Mouse (Mus musculus) kidney, embryonic 16.5 days (tissue): ENCODE results near the gene Cryz. TPM values are rescaled to one million over a fixed set of nuclear protein-coding genes. Genes with fewer than 3 reads are reported as not detected.
A peak's percentile ranks its signal among the peaks of the same experiment; 100 is the strongest.
"Not testable (repeated sequence)": the region's sequence is repeated elsewhere in the genome, so short reads cannot be mapped to it uniquely, and the experiment has no call there.

ENCODE experiments used
- ATAC-seq: fragments of 200-750 bp; cut with Nextera tagmentation; 2 replicates; pipeline ENCODE4 v1.8.0; 2017; ENCODE audit warnings: moderate TSS enrichment; ENCODE audit not compliant: low FRiP score, low TSS enrichment
- H3K27ac ChIP-seq: fragments of 300-500 bp; sonication (generic); 2 replicates; pipeline ENCODE4 v1.5.1; 2014; ENCODE audit warnings: low read length
- H3K27me3 ChIP-seq: fragments of 300-500 bp; sonication (generic); 2 replicates; pipeline ENCODE4 v1.6.1; 2014; ENCODE audit warnings: low read length, control low read depth, mixed read lengths; ENCODE audit not compliant: insufficient read depth
- H3K36me3 ChIP-seq: fragments of 300-500 bp; sonication (generic); 2 replicates; pipeline ENCODE4 v1.6.1; 2014; ENCODE audit warnings: low read length, control low read depth, mixed read lengths; ENCODE audit not compliant: insufficient read depth
- H3K4me1 ChIP-seq: fragments of 300-500 bp; sonication (generic); 2 replicates; pipeline ENCODE4 v1.6.1; 2014; ENCODE audit warnings: low read length, control low read depth, mixed read lengths; ENCODE audit not compliant: insufficient read depth
- H3K4me2 ChIP-seq: fragments of 300-500 bp; sonication (generic); replicated peaks from 2 replicates; pipeline ENCODE4 v1.6.1; 2014; ENCODE audit warnings: low read depth, low read length
- H3K4me3 ChIP-seq: fragments of 300-500 bp; sonication (generic); 2 replicates; pipeline ENCODE4 v1.5.1; 2014; ENCODE audit warnings: mild to moderate bottlenecking, low read length
- H3K9ac ChIP-seq: fragments of 300-500 bp; sonication (generic); replicated peaks from 2 replicates; pipeline ENCODE4 v1.6.1; 2014; ENCODE audit warnings: low read length
- H3K9me3 ChIP-seq: fragments of 300-500 bp; sonication (generic); 2 replicates; pipeline ENCODE4 v1.6.1; 2016; ENCODE audit warnings: low read length, control low read depth
- WGBS: fragments of 180-500 bp; shearing (Covaris S2); extraction: QIAGEN DNeasy Blood & Tissue Kit; methylation state at CpG from one replicate; pipeline ENCODE4 v1.1.7; 2014; 5-methylcytosine and 5-hydroxymethylcytosine counted together
- polyA plus RNA-seq: library from polyadenylated mRNA; unstranded; fragments of >200 nt; fragmentation: Nextera tagmentation; extraction: Ambion mirVana; gene quantifications from 2 replicates; pipeline ENCODE4 v1.2.1, GENCODE M21; 2015

The Cryz gene
- polyA plus RNA-seq, 1 experiment from 2014 or later = 50.2 TPM

- no peak for ATAC-seq
- H3K9ac ChIP-seq = no peak overlapping the region
- peaks cover 3% of the 10 kb centered on the region; the same call in 1 of the 2 replicates for H3K4me1 ChIP-seq
- no peak overlapping the region for H3K4me2 ChIP-seq
- no peaks in the 10 kb centered on the region for H3K27me3 ChIP-seq
- no peaks in the 10 kb centered on the region for H3K9me3 ChIP-seq
- H3K4me3 ChIP-seq = no peak overlapping the region
- no peak overlapping the region for H3K27ac ChIP-seq
- H3K36me3 ChIP-seq = peaks cover 8% of the 10 kb centered on the region
Observed at GRCm38 (mm10) chr3:154602141-154602540, 5.6 kb downstream of the Cryz start.

GRCm38 (mm10) chr3:154604871-154605270 lies 8.4 kb downstream of the Cryz start:
- Histone ChIP-seq H3K9me3 (no peaks in the 10 kb centered on the region), H3K4me2 (no peak overlapping the region), H3K9ac (no peak overlapping the region), H3K27ac (0 out of 2 replicates have a peak overlapping the region, but pooled peaks have one; percentile 23), H3K36me3 (peaks cover 13% of the 10 kb centered on the region), H3K27me3 (no peaks in the 10 kb centered on the region), H3K4me1 (no peaks in the 10 kb centered on the region), H3K4me3 (no peak overlapping the region)
- no peak for ATAC-seq
- 69% methylated on average over 5 of the region's 5 CpGs for WGBS

GRCm38 (mm10) chr3:154607896-154608295 lies 11.4 kb downstream of the Cryz start:
- ATAC-seq = no peak
- no peak overlapping the region for H3K9ac ChIP-seq
- no peaks in the 10 kb centered on the region for H3K27me3 ChIP-seq
- no peak overlapping the region for H3K4me2 ChIP-seq
- peaks cover 23% of the 10 kb centered on the region for H3K36me3 ChIP-seq
- H3K9me3 ChIP-seq = no peaks in the 10 kb centered on the region
- WGBS = 74% methylated on average over 1 of the region's 1 CpGs
- no peak overlapping the region for H3K4me3 ChIP-seq
- no peak overlapping the region for H3K27ac ChIP-seq
- H3K4me1 ChIP-seq = no peaks in the 10 kb centered on the region

- Histone ChIP-seq H3K4me3 (no peak overlapping the region), H3K27ac (no peak overlapping the region), H3K36me3 (peaks cover 26% of the 10 kb centered on the region), H3K27me3 (no peaks in the 10 kb centered on the region), H3K9ac (no peak overlapping the region), H3K4me2 (no peak overlapping the region), H3K4me1 (no peaks in the 10 kb centered on the region), H3K9me3 (no peaks in the 10 kb centered on the region)
- WGBS = 90% methylated on average over 3 of the region's 3 CpGs
- no peak for ATAC-seq
Observed at GRCm38 (mm10) chr3:154611888-154612287, 15.4 kb downstream of the Cryz start.

- H3K4me3 ChIP-seq = no peak overlapping the region
- no peak overlapping the region for H3K4me2 ChIP-seq
- ATAC-seq = no peak
- no peaks in the 10 kb centered on the region for H3K4me1 ChIP-seq
- WGBS = 90% methylated on average over 8 of the region's 8 CpGs
- H3K27me3 ChIP-seq = no peaks in the 10 kb centered on the region
- peaks cover 21% of the 10 kb centered on the region for H3K36me3 ChIP-seq
- no peak overlapping the region for H3K27ac ChIP-seq
- H3K9me3 ChIP-seq = no peaks in the 10 kb centered on the region
- H3K9ac ChIP-seq = no peak overlapping the region
Observed at GRCm38 (mm10) chr3:154614771-154615170, 18.3 kb downstream of the Cryz start.

- Histone ChIP-seq H3K4me3 (no peak overlapping the region), H3K36me3 (peaks cover 21% of the 10 kb centered on the region), H3K4me2 (no peak overlapping the region), H3K9ac (no peak overlapping the region), H3K4me1 (no peaks in the 10 kb centered on the region), H3K27ac (no peak overlapping the region), H3K9me3 (no peaks in the 10 kb centered on the region), H3K27me3 (no peaks in the 10 kb centered on the region)
- no peak for ATAC-seq
- 92% methylated on average over 7 of the region's 7 CpGs for WGBS
Observed at GRCm38 (mm10) chr3:154615304-154615703, 18.8 kb downstream of the Cryz start.

- Histone ChIP-seq H3K4me3 (no peak overlapping the region), H3K9ac (no peak overlapping the region), H3K27ac (no peak overlapping the region), H3K9me3 (no peaks in the 10 kb centered on the region), H3K4me1 (no peaks in the 10 kb centered on the region), H3K4me2 (no peak overlapping the region), H3K36me3 (peaks cover 22% of the 10 kb centered on the region), H3K27me3 (no peaks in the 10 kb centered on the region)
- 83% methylated on average over 4 of the region's 4 CpGs for WGBS
- ATAC-seq = no peak
Observed at GRCm38 (mm10) chr3:154616106-154616505, 19.6 kb downstream of the Cryz start.

GRCm38 (mm10) chr3:154628284-154628683 lies 31.8 kb downstream of the Cryz start:
- peaks cover 1% of the 10 kb centered on the region; the same call in 1 of the 2 replicates for H3K36me3 ChIP-seq
- no peaks in the 10 kb centered on the region for H3K9me3 ChIP-seq
- peak; percentile 54 for ATAC-seq
- H3K27me3 ChIP-seq = no peaks in the 10 kb centered on the region
- no peaks in the 10 kb centered on the region for H3K4me1 ChIP-seq
- H3K9ac ChIP-seq = no peak overlapping the region
- no peak overlapping the region for H3K4me3 ChIP-seq
- no peak overlapping the region for H3K4me2 ChIP-seq
- no peak overlapping the region for H3K27ac ChIP-seq

GRCm38 (mm10) chr3:154631281-154631680 lies 34.8 kb downstream of the Cryz start:
- H3K4me1 ChIP-seq, H3K4me3 ChIP-seq, H3K36me3 ChIP-seq, H3K9me3 ChIP-seq, H3K9ac ChIP-seq, H3K27me3 ChIP-seq, ATAC-seq, H3K27ac ChIP-seq, H3K4me2 ChIP-seq: not testable (repeated sequence)
- 96% methylated on average over 2 of the region's 2 CpGs for WGBS

- H3K36me3 ChIP-seq = no peaks in the 10 kb centered on the region
Observed at GRCm38 (mm10) chr3:154633091-154633490, 36.6 kb downstream of the Cryz start.

More at GRCm38 (mm10) chr3:154633091-154633490, 36.6 kb downstream of the Cryz start:
- WGBS = 87% methylated on average over 5 of the region's 5 CpGs
- Histone ChIP-seq H3K9ac (no peak overlapping the region), H3K27me3 (no peaks in the 10 kb centered on the region), H3K4me3 (no peak overlapping the region), H3K27ac (no peak overlapping the region), H3K4me2 (no peak overlapping the region), H3K4me1 (no peaks in the 10 kb centered on the region), H3K9me3 (no peaks in the 10 kb centered on the region)
- no peak for ATAC-seq
